Mouse (Mus musculus): ENCODE results near the gene Rom1. TPM values are rescaled to one million over a fixed set of nuclear protein-coding genes. Genes with fewer than 3 reads are reported as not detected.

The Rom1 gene
- total RNA-seq, 2 experiments from 2014 or later, result 3.5 to 4.0 TPM

Small RNA genes within 50 kb of the gene (microRNA-seq; reads per million reads assigned to microRNA genes)
- gene Mir5136, result 0 reads per million in 2 experiments

Other genes starting within 250 kb of the Rom1 start
- 100 to 1,000 TPM; 182 to 189 TPM for gene Slc3a2, start 206.0 kb downstream of the Rom1 start, total RNA-seq (2021)
- 10 to 100 TPM; 42.3 to 43.9 TPM for gene Wdr74, start 193.5 kb downstream of the Rom1 start, total RNA-seq (2021)
- not detected for gene 1700092M07Rik, start 188.6 kb downstream of the Rom1 start, total RNA-seq (2021)
- gene Stx5a, start 187.9 kb downstream of the Rom1 start, total RNA-seq (2021), result 10 to 100 TPM; 63.6 to 64.6 TPM
- 10 to 100 TPM; 61.9 to 73.6 TPM for gene Nxf1, start 172.3 kb downstream of the Rom1 start, total RNA-seq (2021)
- 10 to 100 TPM; 80.1 to 91.9 TPM for gene Tmem223, start 158.4 kb downstream of the Rom1 start, total RNA-seq (2021)
- gene Tmem179b, start 154.9 kb downstream of the Rom1 start, total RNA-seq (2021), result 10 to 100 TPM in 1 of 2 experiments, 1 to 10 TPM in 1; 8.9 to 10.9 TPM
- gene Taf6l, start 142.9 kb downstream of the Rom1 start, total RNA-seq (2021), result 10 to 100 TPM; 11.9 to 13.4 TPM
- 100 to 1,000 TPM; 108 to 110 TPM for gene Polr2g, start 130.8 kb downstream of the Rom1 start, total RNA-seq (2021)
- gene Zbtb3, start 126.8 kb downstream of the Rom1 start, total RNA-seq (2021), result 1 to 10 TPM; 4.2 to 5.1 TPM
- gene Ttc9c, start 110.0 kb downstream of the Rom1 start, total RNA-seq (2021), result 10 to 100 TPM; 28.2 to 30.5 TPM
- 10 to 100 TPM; 92.3 to 95.8 TPM for gene Hnrnpul2, start 109.3 kb downstream of the Rom1 start, total RNA-seq (2021)
- not detected for gene AC129217.1, start 99.6 kb downstream of the Rom1 start, total RNA-seq (2021)
- 100 to 1,000 TPM; 111 to 117 TPM for gene Bscl2, start 91.9 kb downstream of the Rom1 start, total RNA-seq (2021)
- 100 to 1,000 TPM; 268 to 295 TPM for gene Gng3, start 90.2 kb downstream of the Rom1 start, total RNA-seq (2021)
- gene Lrrn4cl, start 78.6 kb downstream of the Rom1 start, total RNA-seq (2021), result under 1 TPM; 0.88 to 0.91 TPM
- 10 to 100 TPM; 91.5 to 93.8 TPM for gene Ubxn1, start 57.9 kb downstream of the Rom1 start, total RNA-seq (2021)
- 10 to 100 TPM; 30.6 to 36.9 TPM for gene Uqcc3, start 48.4 kb downstream of the Rom1 start, total RNA-seq (2021)
- 1 to 10 TPM; 4.0 to 4.3 TPM for gene Lbhd1, start 45.6 kb downstream of the Rom1 start, total RNA-seq (2021)
- gene Gm49403, start 45.4 kb downstream of the Rom1 start, total RNA-seq (2021), result not detected
- 10 to 100 TPM; 15.9 to 22.2 TPM for gene 1810009A15Rik, start 40.5 kb downstream of the Rom1 start, total RNA-seq (2021)
- gene Gm49416, start 40.4 kb downstream of the Rom1 start, total RNA-seq (2021), result 1 to 10 TPM; 2.4 to 4.3 TPM
- 10 to 100 TPM; 23.0 to 23.4 TPM for gene Ints5, start 36.4 kb downstream of the Rom1 start, total RNA-seq (2021)
- 100 to 1,000 TPM in 1 of 2 experiments, 10 to 100 TPM in 1; 97.6 to 104 TPM for gene Ganab, start 31.3 kb downstream of the Rom1 start, total RNA-seq (2021)
- 100 to 1,000 TPM; 134 to 142 TPM for gene B3gat3, start 9.0 kb downstream of the Rom1 start, total RNA-seq (2021)
- gene Eml3, start 196 bp upstream of the Rom1 start, total RNA-seq (2021), result 1 to 10 TPM; 7.4 to 9.0 TPM
- gene Mta2, start 12.5 kb upstream of the Rom1 start, total RNA-seq (2021), result 10 to 100 TPM; 48.6 to 50.3 TPM
- gene Tut1, start 24.5 kb upstream of the Rom1 start, total RNA-seq (2021), result 10 to 100 TPM; 16.7 to 16.8 TPM
- 100 to 1,000 TPM; 188 to 198 TPM for gene Eef1g, start 37.7 kb upstream of the Rom1 start, total RNA-seq (2021)
- gene Ahnak, start 59.9 kb upstream of the Rom1 start, total RNA-seq (2021), result 10 to 100 TPM; 15.7 to 23.9 TPM
- gene Scgb1a1, start 158.6 kb upstream of the Rom1 start, total RNA-seq (2021), result not detected
- gene Asrgl1, start 206.3 kb upstream of the Rom1 start, total RNA-seq (2021), result 100 to 1,000 TPM; 101 to 139 TPM